Mouse (Mus musculus) kidney, postnatal 0 days (tissue): ENCODE results near the gene Tnrc6c. TPM values are rescaled to one million over a fixed set of nuclear protein-coding genes. Genes with fewer than 3 reads are reported as not detected.

Experiments used
- ATAC-seq: fragments of 200-750 bp; cut with Nextera tagmentation; replicated peaks from 2 replicates; pipeline ENCODE4 v1.8.0; 2017; ENCODE audit warnings: low read depth, moderate number of reproducible peaks, moderate TSS enrichment, moderate library complexity; ENCODE audit not compliant: low FRiP score
- DNase-seq: peaks from one replicate; pipeline ENCODE4 v3.0.0-alpha.2; 2016; ENCODE audit warnings: low spot score
- H3K27ac ChIP-seq: fragments of 300-500 bp; sonication (generic); 2 replicates; pipeline ENCODE4 v1.5.1; 2014; ENCODE audit warnings: mild to moderate bottlenecking
- H3K27me3 ChIP-seq: fragments of 300-500 bp; sonication (generic); 2 replicates; pipeline ENCODE4 v1.6.1; 2014; ENCODE audit warnings: low read length, mixed read lengths; ENCODE audit not compliant: insufficient read depth
- H3K36me3 ChIP-seq: fragments of 300-500 bp; sonication (generic); 2 replicates; pipeline ENCODE4 v1.6.1; 2014; ENCODE audit warnings: low read length, mixed read lengths; ENCODE audit not compliant: insufficient read depth
- H3K4me1 ChIP-seq: fragments of 300-500 bp; sonication (generic); replicated peaks from 2 replicates; pipeline ENCODE4 v1.6.1; 2014; ENCODE audit warnings: antibody characterized with exemption, low read length, mixed read lengths; ENCODE audit not compliant: insufficient read depth
- H3K4me2 ChIP-seq: fragments of 300-500 bp; sonication (generic); 2 replicates; pipeline ENCODE4 v1.6.1; 2014; ENCODE audit warnings: mild to moderate bottlenecking, low read length, moderate library complexity, mixed read lengths
- H3K4me3 ChIP-seq: fragments of 300-500 bp; sonication (generic); replicated peaks from 2 replicates; pipeline ENCODE4 v1.5.1; 2014; ENCODE audit warnings: low read depth, low read length
- H3K9ac ChIP-seq: fragments of 300-500 bp; sonication (generic); 2 replicates; pipeline ENCODE4 v1.6.1; 2014; ENCODE audit warnings: low read depth, low read length
- H3K9me3 ChIP-seq: fragments of 300-500 bp; sonication (generic); replicated peaks from 2 replicates; pipeline ENCODE4 v1.6.1; 2016; ENCODE audit warnings: low read length, inconsistent platforms, mixed read lengths
- CTCF ChIP-seq: IDR thresholded peaks from 2 replicates; pipeline ENCODE4 v1.5.1; 2016; ENCODE audit warnings: antibody characterized with exemption, low read depth, mild to moderate bottlenecking, moderate library complexity
- WGBS: fragments of 180-500 bp; shearing (Covaris S2); extraction: QIAGEN DNeasy Blood & Tissue Kit; methylation state at CpG from one replicate; pipeline ENCODE4 v1.1.7; 2014; 5-methylcytosine and 5-hydroxymethylcytosine counted together
- polyA plus RNA-seq: library from polyadenylated mRNA; unstranded; fragments of >200 nt; fragmentation: Nextera tagmentation; extraction: Ambion mirVana; gene quantifications from 2 replicates; pipeline ENCODE4 v1.2.1, GENCODE M21; 2015

The Tnrc6c gene
- polyA plus RNA-seq, 1 experiment from 2014 or later, result 8.7 TPM

DNA sequence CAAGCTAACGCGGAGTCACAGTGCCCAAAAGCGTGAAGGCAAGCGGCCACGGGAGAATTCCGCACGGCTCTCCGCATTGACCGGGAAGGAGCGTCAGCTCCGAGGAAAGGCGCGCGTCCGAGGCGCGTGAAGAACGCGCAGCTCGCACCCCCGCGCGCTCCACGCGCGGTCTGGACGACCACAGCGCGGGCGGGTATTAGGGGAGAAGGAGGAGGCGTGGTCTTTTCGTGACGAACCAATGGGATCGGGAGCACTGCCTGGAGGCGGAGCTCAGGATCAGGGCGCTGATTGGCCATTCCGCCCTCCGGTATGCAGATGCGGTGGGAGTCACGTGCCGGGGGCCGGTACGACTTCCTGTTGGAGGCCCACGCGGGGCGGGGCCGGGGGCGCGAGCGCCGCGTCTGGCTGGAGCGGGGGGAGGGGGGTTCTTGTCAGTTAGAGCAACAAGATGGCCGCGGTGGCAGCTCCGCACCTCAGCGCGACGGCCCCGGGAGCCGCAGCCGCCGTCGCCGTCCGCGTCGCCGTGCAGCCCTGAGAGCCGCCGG is 363 bp downstream of the Tnrc6c start:
- no peaks in the 10 kb centered on the region for H3K36me3 ChIP-seq
- ATAC-seq (peak; percentile 96), DNase-seq (peak; percentile 100)
- H3K27me3 ChIP-seq, result no peaks in the 10 kb centered on the region
- peak overlapping the region; percentile 86 for H3K4me2 ChIP-seq
- peak overlapping the region; percentile 95 for H3K27ac ChIP-seq
- WGBS, result under 1% methylated on average over 56 of the region's 71 CpGs
- peaks cover 14% of the 10 kb centered on the region for H3K4me1 ChIP-seq
- H3K9me3 ChIP-seq, result no peaks in the 10 kb centered on the region
- peak overlapping the region; percentile 98 for H3K9ac ChIP-seq
- no peak; the same call in 1 of the 2 replicates for TF ChIP-seq CTCF
- H3K4me3 ChIP-seq, result peak overlapping the region; percentile 93

DNA sequence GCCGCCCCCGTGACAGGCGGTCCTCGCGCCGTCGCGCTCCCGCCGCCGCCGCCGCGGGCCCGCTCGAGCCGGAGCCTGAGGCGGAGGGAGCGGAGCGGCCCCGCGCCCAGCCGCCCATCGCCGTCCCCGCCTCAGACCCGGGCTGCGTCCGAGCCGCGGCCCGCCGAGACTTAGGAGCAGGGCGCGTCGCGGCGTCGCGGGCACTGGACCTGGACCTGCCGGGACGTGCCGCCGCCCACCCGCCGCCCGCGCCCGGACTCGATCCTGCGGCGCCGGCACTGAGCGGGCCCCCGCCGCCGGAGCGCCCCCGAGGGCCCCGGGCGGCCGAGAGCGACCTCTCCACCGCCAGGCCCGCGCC is 824 bp downstream of the Tnrc6c start:
- TF ChIP-seq CTCF, result no peak
- Histone ChIP-seq H3K9ac (peak overlapping the region; percentile 98), H3K4me3 (peak overlapping the region; percentile 93), H3K27me3 (no peaks in the 10 kb centered on the region), H3K9me3 (no peaks in the 10 kb centered on the region), H3K36me3 (no peaks in the 10 kb centered on the region), H3K27ac (peak overlapping the region; percentile 95), H3K4me2 (peak overlapping the region; percentile 79), H3K4me1 (peaks cover 14% of the 10 kb centered on the region)
- peak; percentile 52 for ATAC-seq
- 1% methylated on average over 45 of the region's 66 CpGs for WGBS
- peak; percentile 30 for DNase-seq

DNA sequence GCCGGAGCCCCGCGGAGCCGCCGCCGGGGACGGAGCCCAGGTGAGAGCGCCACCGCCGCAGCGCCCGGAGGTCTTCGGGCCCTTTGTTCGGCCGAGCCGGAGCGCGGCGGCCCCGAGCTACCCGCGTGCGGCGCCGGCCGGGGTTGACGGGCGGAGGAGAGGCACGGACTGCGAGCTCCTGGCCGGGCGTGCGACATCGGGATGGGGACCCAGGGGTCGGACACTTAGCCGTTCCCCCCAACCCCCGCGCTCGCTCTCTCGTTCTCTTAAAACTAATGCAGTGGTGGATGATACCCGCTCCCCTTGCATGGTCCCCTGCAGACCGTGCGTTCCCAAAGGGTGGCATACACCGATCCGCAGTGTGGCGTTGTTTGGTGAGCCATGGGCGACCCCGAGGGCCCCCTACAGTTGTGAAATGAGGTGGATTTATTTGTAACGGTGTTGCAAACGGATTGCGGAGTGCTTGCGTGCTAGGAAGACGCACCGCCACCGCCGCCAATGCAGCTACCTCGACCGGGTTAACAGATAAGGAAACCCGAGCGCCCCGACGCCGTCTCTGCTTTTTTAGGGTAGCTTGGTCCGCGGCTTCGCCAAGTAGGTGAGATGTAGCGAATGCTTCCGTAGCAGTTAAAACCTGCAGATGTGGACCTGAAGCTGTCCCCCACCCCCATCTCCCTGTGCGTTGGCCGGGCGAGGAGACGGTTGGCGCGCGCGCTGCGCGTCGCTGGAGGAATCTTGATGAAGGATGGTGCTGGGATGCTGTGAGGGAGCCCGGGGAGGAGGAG is 1.4 kb downstream of the Tnrc6c start:
- ATAC-seq (peak; percentile 30), DNase-seq (peak; percentile 51)
- TF ChIP-seq CTCF, result no peak

DNA sequence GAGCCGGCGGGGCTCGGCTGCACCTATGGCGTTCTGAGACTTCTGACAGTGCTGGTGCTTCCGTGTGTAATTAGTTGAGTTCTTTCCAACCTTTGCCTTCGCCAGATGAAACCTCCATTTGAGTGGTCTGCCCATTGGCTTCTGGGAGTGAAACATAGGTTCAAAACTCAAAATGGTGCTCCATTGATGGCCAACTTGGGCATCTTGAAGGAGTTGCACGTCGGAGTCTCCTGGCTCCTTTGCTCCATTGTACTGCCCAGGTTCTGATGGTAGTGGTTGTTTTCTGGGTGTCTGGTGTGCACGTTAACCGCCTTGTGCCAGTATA is 1.9 kb downstream of the Tnrc6c start:
- Histone ChIP-seq H3K27me3 (no peaks in the 10 kb centered on the region), H3K9me3 (no peaks in the 10 kb centered on the region), H3K4me2 (peak overlapping the region; percentile 79), H3K4me3 (peak overlapping the region; percentile 93), H3K4me1 (peaks cover 14% of the 10 kb centered on the region), H3K36me3 (no peaks in the 10 kb centered on the region), H3K27ac (no peak overlapping the region), H3K9ac (peak overlapping the region; percentile 98; the same call in 1 of the 2 replicates)
- no peak for TF ChIP-seq CTCF
- WGBS, result 11% methylated on average over 10 of the region's 10 CpGs
- ATAC-seq (no peak), DNase-seq (no peak)

More for the DNA sequence above, 1.4 kb downstream of the Tnrc6c start:
- H3K9ac ChIP-seq, result peak overlapping the region; percentile 98
- H3K4me3 ChIP-seq, result peak overlapping the region; percentile 93
- H3K9me3 ChIP-seq, result no peaks in the 10 kb centered on the region
- peak overlapping the region; percentile 79 for H3K4me2 ChIP-seq
- under 1% methylated on average over 63 of the region's 80 CpGs for WGBS
- H3K4me1 ChIP-seq, result peaks cover 14% of the 10 kb centered on the region
- no peaks in the 10 kb centered on the region for H3K27me3 ChIP-seq
- H3K36me3 ChIP-seq, result no peaks in the 10 kb centered on the region
- H3K27ac ChIP-seq, result peak overlapping the region; percentile 95

DNA sequence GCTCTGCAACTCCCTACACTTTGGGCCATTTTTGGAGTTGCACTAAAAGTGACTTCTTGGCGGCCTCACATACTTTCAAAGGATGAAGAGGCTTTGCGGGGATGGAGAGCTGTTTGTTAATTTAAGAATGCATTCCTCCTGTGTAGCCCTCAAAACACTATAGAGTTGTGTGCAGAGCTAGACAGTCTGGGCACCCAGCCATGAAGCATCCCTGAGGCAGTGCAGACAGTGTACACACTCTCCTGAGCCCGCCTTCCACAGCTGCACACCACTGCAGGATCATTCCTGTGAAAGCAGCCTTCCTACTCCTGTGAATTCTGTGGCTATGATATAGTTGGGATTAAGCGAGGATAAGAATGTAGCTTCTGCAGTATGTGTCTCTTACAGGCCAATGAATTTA is 4.9 kb downstream of the Tnrc6c start:
- H3K4me3 ChIP-seq, result no peak overlapping the region
- DNase-seq (no peak), ATAC-seq (no peak)
- H3K27ac ChIP-seq, result no peak overlapping the region
- no peak overlapping the region for H3K9ac ChIP-seq
- H3K36me3 ChIP-seq, result no peaks in the 10 kb centered on the region
- peaks cover 14% of the 10 kb centered on the region for H3K4me1 ChIP-seq
- no peak overlapping the region for H3K4me2 ChIP-seq
- 44% methylated on average over 4 of the region's 4 CpGs for WGBS
- no peaks in the 10 kb centered on the region for H3K9me3 ChIP-seq
- no peaks in the 10 kb centered on the region for H3K27me3 ChIP-seq
- no peak for TF ChIP-seq CTCF

DNA sequence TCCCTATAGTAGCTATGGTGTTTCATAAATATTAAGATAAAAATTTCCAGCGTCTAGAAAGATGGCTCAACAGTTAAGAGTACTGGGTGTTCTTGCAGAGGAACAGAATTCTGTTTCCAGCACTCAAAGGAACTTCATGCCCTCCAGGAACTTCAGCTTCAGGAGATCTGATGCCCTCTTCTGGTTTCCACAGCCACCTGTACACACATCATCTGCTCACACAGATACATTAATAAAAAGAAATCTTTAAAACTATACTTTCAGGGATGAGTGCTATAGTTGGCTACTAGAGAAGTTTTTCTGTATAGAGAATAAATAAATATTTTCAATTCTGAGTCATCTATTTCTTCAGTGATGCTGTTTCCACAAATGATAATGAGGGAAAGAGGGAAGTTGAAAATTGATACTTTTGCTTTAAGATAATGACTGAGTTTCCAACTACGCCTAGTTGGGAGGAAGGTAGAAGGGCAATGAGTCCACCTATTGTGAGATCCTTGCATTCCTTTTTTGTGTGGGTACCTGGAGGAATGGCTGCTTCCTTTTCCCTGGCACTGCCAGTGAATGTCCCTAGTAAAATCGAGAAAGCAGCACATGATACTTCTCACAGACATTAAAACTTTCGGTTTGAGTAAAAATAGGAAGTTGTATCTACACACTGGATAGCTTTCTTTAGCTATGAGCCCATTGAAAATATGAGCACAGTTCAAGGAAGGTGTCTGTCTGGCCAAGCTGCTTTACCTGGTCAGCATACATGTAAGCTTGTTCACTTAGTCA is 9.1 kb downstream of the Tnrc6c start:
- DNase-seq (no peak), ATAC-seq (no peak)
- no peaks in the 10 kb centered on the region for H3K36me3 ChIP-seq
- TF ChIP-seq CTCF, result no peak
- H3K4me3 ChIP-seq, result no peak overlapping the region
- H3K9ac ChIP-seq, result no peak overlapping the region
- no peaks in the 10 kb centered on the region for H3K9me3 ChIP-seq
- H3K27me3 ChIP-seq, result no peaks in the 10 kb centered on the region
- peaks cover 7% of the 10 kb centered on the region; the same call in 1 of the 2 replicates for H3K4me1 ChIP-seq
- WGBS, result 70% methylated on average over 4 of the region's 4 CpGs
- H3K27ac ChIP-seq, result no peak overlapping the region
- H3K4me2 ChIP-seq, result no peak overlapping the region
